Mouse (Mus musculus): ENCODE results near the gene Kif18b. TPM values are rescaled to one million over a fixed set of nuclear protein-coding genes. Genes with fewer than 3 reads are reported as not detected.

The Kif18b gene
- polyA plus RNA-seq (2012; rRNA removed) = 0.05 and 0.10 TPM in 2 replicates

- no peak within 1 kb of the TSS for H3K27ac ChIP-seq (ENCODE audit: insufficient read depth, low read length)
These were observed at the start of gene Kif18b for GRCm38 (mm10) chr11:102924557-102925350. Gene Kif18b, minus strand, starts transcription at chr11:102925124.

GRCm38 (mm10) chr11:102972326-102972725, 47.4 kb upstream of the Kif18b start:
- TF ChIP-seq POLR2A (IDR thresholded peaks at IDR 0.05; ENCODE audit: borderline replicate concordance, insufficient read depth, low read length) (no peak), CTCF (IDR thresholded peaks at IDR 0.05; ENCODE audit: borderline replicate concordance, insufficient read depth, low read depth, low read length) (no peak)
- Histone ChIP-seq H3K4me1 (ENCODE audit: control insufficient read depth, insufficient read depth, low read length) (peaks cover 6% of the 10 kb centered on the region), H3K4me3 (replicated peaks; ENCODE audit: insufficient read depth, low read depth, low read length) (no peak overlapping the region), H3K27ac (ENCODE audit: insufficient read depth, low read length) (no peak overlapping the region), H3K27me3 (ENCODE audit: control insufficient read depth, insufficient read depth, low read length) (no peaks in the 10 kb centered on the region)
- WGBS = 18% methylated on average over 1 of the region's 1 CpGs
- no peak for DNase-seq

More at GRCm38 (mm10) chr11:102924557-102925350, at the start of gene Kif18b:
- DNase-seq = peak; percentile 91 to 92
- Histone ChIP-seq H3K4me3 (replicated peaks; ENCODE audit: insufficient read depth, low read depth, low read length) (peak within 1 kb of the TSS; percentile 82), H3K27me3 (ENCODE audit: control insufficient read depth, insufficient read depth, low read length) (no peaks in the 10 kb centered on the region), H3K4me1 (ENCODE audit: control insufficient read depth, insufficient read depth, low read length) (no peaks in the 10 kb centered on the region)
- no peak for TF ChIP-seq CTCF (IDR thresholded peaks at IDR 0.05; ENCODE audit: borderline replicate concordance, insufficient read depth, low read depth, low read length)
- 0 out of 2 replicates have a peak, but pooled peaks have one; percentile 13 for TF ChIP-seq POLR2A (IDR thresholded peaks at IDR 0.05; ENCODE audit: borderline replicate concordance, insufficient read depth, low read length)
- under 1% methylated on average over 62 of the region's 62 CpGs for WGBS

- Histone ChIP-seq H3K4me3 (replicated peaks; ENCODE audit: insufficient read depth, low read depth, low read length) (no peak overlapping the region), H3K27ac (ENCODE audit: insufficient read depth, low read length) (no peak overlapping the region), H3K27me3 (ENCODE audit: control insufficient read depth, insufficient read depth, low read length) (no peaks in the 10 kb centered on the region), H3K4me1 (ENCODE audit: control insufficient read depth, insufficient read depth, low read length) (peaks cover 6% of the 10 kb centered on the region)
- peak in 1 of 2 experiments; percentile 29 for DNase-seq
- 8% methylated on average over 5 of the region's 5 CpGs for WGBS
- no peak for TF ChIP-seq CTCF (IDR thresholded peaks at IDR 0.05; ENCODE audit: borderline replicate concordance, insufficient read depth, low read depth, low read length)
- TF ChIP-seq POLR2A (IDR thresholded peaks at IDR 0.05; ENCODE audit: borderline replicate concordance, insufficient read depth, low read length) = no peak
These were observed 46.7 kb upstream of the Kif18b start for GRCm38 (mm10) chr11:102971604-102972003.

GRCm38 (mm10) chr11:102964547-102965091, 39.7 kb upstream of the Kif18b start:
- Histone ChIP-seq H3K4me3 (replicated peaks; ENCODE audit: insufficient read depth, low read depth, low read length) (no peak overlapping the region), H3K4me1 (ENCODE audit: control insufficient read depth, insufficient read depth, low read length) (no peaks in the 10 kb centered on the region), H3K27me3 (ENCODE audit: control insufficient read depth, insufficient read depth, low read length) (no peaks in the 10 kb centered on the region), H3K27ac (ENCODE audit: insufficient read depth, low read length) (no peak overlapping the region)
- 84% methylated on average over 16 of the region's 16 CpGs for WGBS
- TF ChIP-seq POLR2A (IDR thresholded peaks at IDR 0.05; ENCODE audit: borderline replicate concordance, insufficient read depth, low read length) (no peak), CTCF (IDR thresholded peaks at IDR 0.05; ENCODE audit: borderline replicate concordance, insufficient read depth, low read depth, low read length) (no peak)
- no peak for DNase-seq

- no peak for DNase-seq
- Histone ChIP-seq H3K27ac (ENCODE audit: insufficient read depth, low read length) (no peak overlapping the region), H3K4me3 (replicated peaks; ENCODE audit: insufficient read depth, low read depth, low read length) (no peak overlapping the region), H3K27me3 (ENCODE audit: control insufficient read depth, insufficient read depth, low read length) (no peaks in the 10 kb centered on the region), H3K4me1 (ENCODE audit: control insufficient read depth, insufficient read depth, low read length) (no peaks in the 10 kb centered on the region)
- TF ChIP-seq POLR2A (IDR thresholded peaks at IDR 0.05; ENCODE audit: borderline replicate concordance, insufficient read depth, low read length) (no peak), CTCF (IDR thresholded peaks at IDR 0.05; ENCODE audit: borderline replicate concordance, insufficient read depth, low read depth, low read length) (no peak)
- WGBS = 28% methylated on average over 24 of the region's 24 CpGs
These were observed 39.1 kb upstream of the Kif18b start for GRCm38 (mm10) chr11:102963855-102964546.

- DNase-seq = no peak
- no peaks in the 10 kb centered on the region for H3K4me1 ChIP-seq (ENCODE audit: control insufficient read depth, insufficient read depth, low read length)
- 42% methylated on average over 16 of the region's 16 CpGs for WGBS
- H3K4me3 ChIP-seq (replicated peaks; ENCODE audit: insufficient read depth, low read depth, low read length) = no peak overlapping the region
- no peak overlapping the region for H3K27ac ChIP-seq (ENCODE audit: insufficient read depth, low read length)
- H3K27me3 ChIP-seq (ENCODE audit: control insufficient read depth, insufficient read depth, low read length) = no peaks in the 10 kb centered on the region
- TF ChIP-seq POLR2A (IDR thresholded peaks at IDR 0.05; ENCODE audit: borderline replicate concordance, insufficient read depth, low read length) (no peak), CTCF (IDR thresholded peaks at IDR 0.05; ENCODE audit: borderline replicate concordance, insufficient read depth, low read depth, low read length) (no peak)
These were observed 38.4 kb upstream of the Kif18b start for GRCm38 (mm10) chr11:102963246-102963854.

- DNase-seq = no peak
- Histone ChIP-seq H3K4me1 (ENCODE audit: control insufficient read depth, insufficient read depth, low read length) (no peaks in the 10 kb centered on the region), H3K27me3 (ENCODE audit: control insufficient read depth, insufficient read depth, low read length) (no peaks in the 10 kb centered on the region), H3K4me3 (replicated peaks; ENCODE audit: insufficient read depth, low read depth, low read length) (no peak overlapping the region), H3K27ac (ENCODE audit: insufficient read depth, low read length) (no peak overlapping the region)
- TF ChIP-seq CTCF (IDR thresholded peaks at IDR 0.05; ENCODE audit: borderline replicate concordance, insufficient read depth, low read depth, low read length) = no peak
- no peak for TF ChIP-seq POLR2A (IDR thresholded peaks at IDR 0.05; ENCODE audit: borderline replicate concordance, insufficient read depth, low read length)
- WGBS = 82% methylated on average over 7 of the region's 7 CpGs
These were observed 37.9 kb upstream of the Kif18b start for GRCm38 (mm10) chr11:102962861-102963245.
